Mouse (Mus musculus) right cerebral cortex, postnatal 36 days (tissue): ENCODE results near the gene Pgap3.

ENCODE experiments used
- DNase-seq, 2 experiments: peaks; one replicate each; pipeline ENCODE4 v3.0.0; 2022; ENCODE audit warnings: low spot score in 2 of 2, mixed read lengths in 1 of 2

The Pgap3 gene

DNA sequence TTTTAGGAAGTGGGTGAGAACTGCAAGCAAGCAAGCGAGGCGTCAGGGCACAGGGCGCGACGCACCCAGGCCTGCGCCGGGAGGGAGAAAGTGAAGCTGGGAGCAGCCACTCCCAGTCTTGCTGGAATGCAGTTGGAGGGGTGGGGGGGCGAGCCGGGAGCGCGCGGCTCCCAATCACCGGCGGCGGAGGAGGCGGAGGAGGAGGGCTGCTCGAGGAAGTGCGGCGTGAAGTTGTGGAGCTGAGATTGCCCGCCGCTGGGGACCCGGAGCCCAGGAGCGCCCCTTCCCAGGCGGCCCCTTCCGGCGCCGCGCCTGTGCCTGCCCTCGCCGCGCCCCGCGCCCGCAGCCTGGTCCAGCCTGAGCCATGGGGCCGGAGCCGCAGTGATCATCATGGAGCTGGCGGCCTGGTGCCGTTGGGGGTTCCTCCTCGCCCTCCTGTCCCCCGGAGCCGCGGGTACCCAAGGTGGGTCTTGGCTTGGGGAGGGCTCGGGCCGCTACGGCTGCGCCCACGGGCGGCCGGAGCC lies 12.0 kb upstream of the Pgap3 start, which contains the start of gene Erbb2:
Erbb2 (plus strand) TSS at position 198 of the 524 bp plus-strand sequence.
- no peak for DNase-seq

- no peak for DNase-seq
Observed at GRCm38 (mm10) chr11:98409341-98409822, 9.1 kb upstream of the Pgap3 start.

DNA sequence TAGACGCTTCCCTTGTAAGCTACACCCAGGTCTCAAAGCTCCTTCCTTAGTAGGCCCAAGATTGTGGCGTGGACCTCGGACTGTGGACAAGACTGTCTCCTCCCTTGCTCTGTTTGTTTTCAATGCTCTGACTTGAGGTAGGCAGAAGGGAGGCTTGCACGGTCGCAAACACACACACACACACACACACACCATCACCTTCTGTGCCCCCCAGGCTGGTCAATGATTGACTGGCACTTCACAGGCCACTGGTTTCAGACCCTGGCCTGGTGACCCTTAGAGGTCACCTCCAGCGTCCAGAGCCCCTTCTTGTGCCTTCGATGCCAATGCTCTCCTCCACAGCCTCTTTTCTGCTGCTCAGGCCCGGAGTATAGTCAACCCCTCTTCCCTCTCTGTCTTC lies 8.6 kb upstream of the Pgap3 start:
- no peak for DNase-seq

- DNase-seq, result no peak
Observed at GRCm38 (mm10) chr11:98406621-98407020, 6.3 kb upstream of the Pgap3 start.

DNA sequence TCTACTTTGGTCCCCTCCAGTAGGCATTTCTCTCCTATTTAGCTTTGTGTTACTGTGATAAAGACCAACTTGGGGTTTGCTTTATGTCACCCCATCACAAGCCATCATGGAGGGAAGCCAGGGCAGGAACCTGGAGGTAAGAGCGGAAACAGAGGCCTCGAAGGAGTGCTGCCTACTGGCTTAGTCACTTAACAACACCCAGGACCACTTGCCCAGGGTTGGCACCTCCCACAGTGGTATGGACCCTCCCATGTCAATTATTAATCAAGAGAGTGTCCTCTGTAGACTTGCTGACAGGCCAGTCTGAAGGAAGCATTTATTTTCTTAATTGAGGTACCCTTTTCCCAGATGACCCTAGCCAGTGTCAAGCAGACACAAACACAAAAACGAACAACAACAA lies 526 bp upstream of the Pgap3 start:
- DNase-seq, result no peak

DNA sequence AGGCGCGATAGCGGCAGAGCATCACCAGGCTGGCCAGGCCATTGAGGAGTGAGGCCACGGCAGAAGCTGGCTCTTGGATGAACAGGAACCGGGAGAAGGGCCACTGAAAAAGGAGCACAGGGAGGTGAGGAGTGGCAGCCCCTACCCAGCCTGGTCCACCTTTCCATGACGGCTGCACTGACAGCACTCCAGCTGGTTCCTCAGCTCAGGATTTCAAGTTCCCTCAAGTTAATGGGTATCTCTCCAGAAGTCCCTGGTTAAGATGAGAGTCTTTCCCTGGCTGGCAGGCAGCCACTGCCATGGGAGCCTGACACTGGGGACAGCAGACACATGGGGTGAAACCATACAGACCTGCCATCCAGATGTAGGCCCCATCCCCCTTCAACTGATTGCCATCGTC lies 2.3 kb downstream of the Pgap3 start:
- no peak for DNase-seq

GRCm38 (mm10) chr11:98395041-98395440 lies 5.2 kb downstream of the Pgap3 start:
- DNase-seq, result no peak

GRCm38 (mm10) chr11:98394301-98394700 lies 6.0 kb downstream of the Pgap3 start:
- no peak for DNase-seq

GRCm38 (mm10) chr11:98393317-98393716 lies 7.0 kb downstream of the Pgap3 start:
- no peak for DNase-seq

DNA sequence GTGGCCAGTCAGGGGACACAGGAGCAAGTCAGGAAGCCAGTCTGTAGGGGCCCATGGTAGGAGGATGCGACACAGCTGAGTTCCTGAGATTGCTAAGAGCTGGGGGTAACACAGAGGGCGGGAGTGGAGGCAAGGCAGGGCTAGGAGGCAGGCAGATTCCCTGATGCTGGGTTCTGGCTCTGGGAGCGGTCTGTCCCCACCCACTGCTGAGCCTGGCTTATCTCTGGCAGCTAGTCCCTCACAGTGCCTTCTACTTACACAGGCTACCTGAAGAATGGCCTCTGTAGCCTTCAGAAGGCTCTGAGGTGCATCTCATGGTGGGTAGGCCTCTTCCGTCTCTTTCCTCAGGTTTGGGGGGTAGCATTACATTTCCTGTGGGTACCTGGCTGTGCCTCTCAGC lies 7.6 kb downstream of the Pgap3 start:
- no peak for DNase-seq

DNA sequence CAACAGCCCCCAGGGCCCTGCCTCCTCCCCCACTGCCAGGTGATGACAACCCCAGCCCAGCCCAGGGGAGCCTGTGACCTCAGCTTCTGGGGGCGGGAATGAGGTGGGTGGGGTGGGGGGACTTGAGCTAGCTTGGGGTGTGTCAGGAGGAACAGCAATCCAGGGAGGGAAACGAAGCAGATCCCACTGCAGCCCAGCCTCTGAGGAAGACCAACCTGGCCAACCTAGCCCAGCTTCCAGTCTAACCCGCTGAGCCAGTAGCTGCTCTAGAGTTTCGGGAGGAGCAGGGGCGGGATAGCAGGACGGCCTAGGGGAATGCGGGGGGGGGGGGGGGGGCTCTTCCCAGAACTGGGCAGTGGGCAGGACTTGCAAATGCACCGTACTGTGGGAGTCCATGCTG lies 8.3 kb downstream of the Pgap3 start:
- no peak for DNase-seq

DNA sequence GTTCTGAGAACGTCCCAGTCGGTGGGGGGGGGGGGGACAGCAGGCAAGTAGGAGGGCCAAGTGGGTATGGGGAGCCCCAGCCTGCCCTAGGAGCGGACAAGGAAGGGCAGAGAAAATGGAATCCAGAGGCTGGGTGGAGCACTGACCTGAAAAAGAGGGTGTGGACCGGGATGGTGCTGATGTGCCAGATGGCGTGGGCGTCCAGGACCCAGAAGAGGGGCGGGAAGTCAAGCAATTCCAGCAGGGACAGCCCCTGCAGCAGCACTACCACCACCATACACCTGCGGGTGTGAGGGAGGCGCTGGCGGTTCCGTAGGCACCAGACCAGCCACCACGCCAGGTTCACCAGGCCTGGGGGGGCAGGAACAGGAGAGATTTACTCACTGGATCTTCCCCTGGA lies 10.1 kb downstream of the Pgap3 start:
- peak in 1 of 2 experiments; percentile 7 for DNase-seq

DNA sequence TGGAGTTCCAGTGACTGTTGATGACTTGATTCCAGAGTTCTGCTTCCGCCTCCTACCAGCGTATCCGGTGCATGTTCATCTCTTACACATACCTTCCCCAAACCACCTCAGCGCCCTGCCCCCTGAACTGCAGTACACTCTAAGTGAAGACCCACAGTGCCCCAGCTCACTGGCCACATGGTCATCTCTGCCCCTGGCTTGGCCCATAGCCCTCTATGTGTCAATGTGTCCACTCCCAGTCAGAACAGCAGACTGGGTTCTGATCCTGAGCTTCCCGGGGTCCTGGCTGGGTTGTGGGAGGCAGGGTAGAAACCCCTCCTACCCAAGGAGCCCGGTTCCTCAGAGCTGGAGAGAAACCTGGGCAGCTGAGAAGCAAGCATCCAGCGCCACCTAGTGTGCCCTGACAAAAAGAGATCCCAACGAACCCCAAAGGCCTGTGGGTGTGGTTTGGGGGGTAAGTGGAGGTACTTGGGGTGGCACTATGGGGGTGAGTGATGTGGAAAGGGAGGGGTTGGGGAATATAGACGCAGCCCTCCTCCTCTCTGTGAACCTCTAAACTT lies 11.0 kb downstream of the Pgap3 start:
- no peak for DNase-seq

- DNase-seq, result no peak
Observed at GRCm38 (mm10) chr11:98388282-98388681, 12.0 kb downstream of the Pgap3 start.

- DNase-seq, result no peak
Observed at GRCm38 (mm10) chr11:98387056-98387577, 13.2 kb downstream of the Pgap3 start.

DNA sequence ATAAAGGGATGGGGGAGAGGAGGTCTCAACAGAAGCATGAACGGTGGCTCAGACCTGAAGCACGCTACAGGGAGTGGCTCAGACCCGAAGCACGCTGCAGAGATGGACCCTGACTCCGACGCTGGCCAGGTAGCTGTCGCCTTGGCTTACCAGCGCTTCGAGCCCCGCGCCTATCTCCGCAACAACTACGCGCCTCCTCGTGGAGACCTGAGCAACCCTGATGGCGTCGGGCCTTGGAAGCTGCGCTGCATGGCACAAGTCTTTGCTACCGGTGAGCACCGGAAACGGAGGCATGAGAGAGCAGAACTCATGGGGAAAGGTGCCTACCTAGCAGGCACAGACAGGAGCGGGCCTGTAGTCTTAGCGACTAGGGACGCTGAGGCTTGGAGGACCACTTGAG lies 13.7 kb downstream of the Pgap3 start:
- no peak for DNase-seq

DNA sequence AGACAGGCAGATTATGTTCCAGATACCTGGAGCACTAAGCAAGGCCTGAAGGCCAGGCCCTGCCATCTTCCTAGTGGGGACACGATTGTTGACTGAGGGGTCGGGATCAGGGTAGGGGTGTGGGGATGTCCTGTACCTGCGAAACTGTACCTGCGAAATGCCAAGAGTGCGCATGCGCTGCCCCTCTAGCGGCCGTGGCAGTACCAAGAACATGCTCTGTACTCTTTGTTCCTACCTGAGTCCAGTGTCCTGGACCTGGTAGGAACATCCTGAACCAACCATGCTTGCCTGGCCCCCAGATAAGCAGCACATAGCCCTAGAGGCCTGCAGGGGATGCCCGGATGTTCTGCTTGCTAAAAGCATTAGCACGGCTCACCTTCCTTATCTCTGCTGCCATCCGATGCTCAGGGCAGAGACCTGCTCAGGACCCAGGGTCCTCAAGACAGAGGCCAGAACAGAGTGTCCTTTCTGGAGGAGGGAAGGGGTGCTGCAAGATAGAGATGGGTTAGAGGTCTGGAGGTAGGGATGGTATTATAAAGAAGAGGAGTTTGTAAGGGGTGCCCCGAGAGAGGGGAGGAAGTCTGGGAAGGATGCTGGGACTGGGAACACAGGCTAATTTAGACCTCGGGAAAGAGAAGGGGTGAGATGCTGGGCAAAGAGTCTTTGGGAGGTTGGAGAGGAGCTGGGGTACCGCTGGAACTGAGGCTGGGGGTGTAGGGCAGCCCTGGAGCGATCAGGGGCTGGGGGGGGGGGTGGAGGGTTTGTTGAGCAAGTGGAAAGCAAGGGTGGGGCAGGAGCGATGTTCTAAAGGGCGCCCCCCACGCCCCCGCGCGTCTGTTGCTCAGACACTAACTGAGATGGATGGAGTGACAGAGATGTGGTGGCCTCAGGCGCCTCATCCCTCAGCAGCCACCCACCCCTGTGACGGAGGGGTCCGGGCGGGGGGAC lies 14.4 kb downstream of the Pgap3 start, which contains the start of gene Pnmt:
Pnmt (plus strand) TSS at position 813 of the 948 bp plus-strand sequence.
- no peak for DNase-seq

DNA sequence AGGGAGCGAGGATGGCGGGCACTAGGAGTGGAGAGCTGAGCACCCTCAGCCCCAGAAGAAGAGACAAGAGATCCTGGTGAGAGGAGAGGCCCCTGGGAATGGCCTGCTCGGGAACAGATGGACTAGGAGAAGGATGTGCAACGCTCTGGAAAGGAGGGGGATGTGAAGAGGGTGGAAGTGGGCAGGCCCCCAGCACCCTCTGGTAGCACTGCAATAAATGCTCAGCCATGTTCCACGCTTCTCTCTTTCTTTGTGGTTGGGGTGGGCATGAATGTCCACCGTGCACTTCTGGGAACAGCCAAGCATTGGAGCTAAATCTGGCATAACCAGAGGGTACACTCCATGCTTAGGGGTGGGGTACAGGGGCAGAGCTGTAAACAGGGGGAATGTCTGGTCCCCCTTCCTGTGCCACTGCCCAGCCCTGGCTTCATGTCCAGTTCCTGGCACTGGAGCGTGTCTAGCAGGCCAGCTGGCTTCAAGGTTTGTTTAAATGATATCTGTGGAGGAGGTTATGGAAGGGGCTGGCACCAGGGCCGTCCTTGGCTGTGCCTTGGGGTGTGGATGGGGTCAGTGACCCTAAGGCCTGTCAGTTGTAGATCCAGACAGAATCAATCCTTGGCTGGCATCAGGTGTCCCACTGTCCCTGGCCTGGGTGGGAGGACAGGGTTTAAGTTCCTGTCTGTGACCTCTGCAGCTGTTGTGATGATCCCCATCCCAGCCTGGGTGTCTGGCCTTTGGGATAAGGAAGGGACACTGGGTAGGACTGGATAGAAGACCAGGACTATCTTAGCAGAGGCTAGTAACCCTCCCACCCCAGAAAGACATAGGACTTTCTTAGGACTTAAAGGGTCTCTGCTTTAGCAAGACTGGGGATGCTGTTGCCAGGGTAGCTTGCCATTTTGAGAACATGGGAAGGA lies 15.3 kb downstream of the Pgap3 start:
- DNase-seq, result peak in 1 of 2 experiments; percentile 1

DNA sequence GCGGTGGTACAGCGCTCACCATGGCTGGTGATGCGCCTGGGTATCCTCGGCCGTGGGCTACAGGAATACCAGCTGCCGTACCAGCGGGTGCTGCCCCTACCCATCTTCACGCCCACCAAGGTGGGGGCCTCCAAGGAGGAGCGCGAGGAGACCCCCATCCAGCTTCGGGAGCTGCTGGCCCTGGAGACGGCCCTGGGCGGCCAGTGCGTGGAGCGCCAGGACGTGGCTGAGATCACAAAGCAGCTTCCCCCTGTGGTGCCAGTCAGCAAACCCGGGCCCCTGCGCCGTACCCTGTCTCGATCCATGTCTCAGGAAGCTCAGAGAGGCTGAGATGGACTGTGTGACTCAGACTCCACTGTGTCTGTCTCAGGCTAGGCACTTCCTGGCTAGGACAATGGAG lies 16.1 kb downstream of the Pgap3 start:
- no peak for DNase-seq

DNA sequence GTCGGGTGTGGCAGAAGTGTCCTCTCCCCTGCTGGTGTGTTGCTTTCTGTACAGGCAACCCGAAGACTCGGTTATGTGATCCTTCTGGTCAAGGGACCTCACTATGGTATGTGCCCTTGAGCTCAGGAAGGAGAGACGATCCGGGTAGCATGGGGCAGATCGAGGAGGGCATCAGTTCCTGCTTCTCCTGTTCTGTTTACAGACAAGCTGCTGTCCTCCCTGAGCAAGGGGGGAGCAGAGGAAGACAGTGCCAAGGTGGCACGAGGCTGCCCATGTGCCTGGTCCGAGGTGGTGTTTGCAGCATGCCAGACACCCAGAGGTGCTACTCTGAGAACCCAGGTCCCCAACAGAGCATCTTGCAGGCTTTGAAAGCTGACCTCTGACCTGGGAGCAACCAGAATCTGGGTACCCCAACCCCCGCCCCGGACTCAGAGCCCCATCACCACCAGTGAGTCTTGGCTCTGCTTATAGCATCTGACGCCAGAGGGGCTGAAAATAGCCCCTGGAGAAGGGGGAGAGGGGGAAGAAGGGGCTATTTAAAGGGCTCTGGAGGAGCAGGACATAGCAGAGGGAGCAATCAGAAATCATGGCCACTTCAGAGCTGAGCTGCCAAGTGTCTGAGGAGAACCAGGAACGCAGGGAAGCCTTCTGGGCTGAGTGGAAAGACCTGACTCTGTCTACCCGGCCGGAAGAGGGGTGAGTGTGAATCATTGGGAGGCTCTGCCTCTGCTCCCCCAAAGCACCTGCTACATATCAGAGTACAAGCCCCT lies 16.8 kb downstream of the Pgap3 start, which contains the start of gene Tcap:
Tcap (plus strand) TSS at position 551 of the 770 bp plus-strand sequence.
- no peak for DNase-seq
